Mouse (Mus musculus): ENCODE results near the gene Cdh23. TPM values are rescaled to one million over a fixed set of nuclear protein-coding genes. Genes with fewer than 3 reads are reported as not detected.
"Not testable (repeated sequence)": the region's sequence is repeated elsewhere in the genome, so short reads cannot be mapped to it uniquely, and the experiment has no call there.

The Cdh23 gene
- 6.3 and 6.8 TPM in 2 replicates for polyA plus RNA-seq (2014; fragmentation: Nextera tagmentation; extraction: Ambion mirVana)

- Histone ChIP-seq H3K9ac (no peak within 1 kb of the TSS), H3K4me3 (replicated peaks; ENCODE audit: low read length) (no peak within 1 kb of the TSS), H3K36me3 (replicated peaks; ENCODE audit: control insufficient read depth, insufficient read depth) (no peaks in the 10 kb centered on the region), H3K27me3 (ENCODE audit: control insufficient read depth, insufficient read depth, low read length) (no peaks in the 10 kb centered on the region), H3K27ac (no peak within 1 kb of the TSS), H3K4me1 (replicated peaks; ENCODE audit: control insufficient read depth, insufficient read depth, low read length) (0 out of 2 replicates have a peak, but pooled peaks cover 6% of the 10 kb centered on the region), H3K9me3 (ENCODE audit: control insufficient read depth, low read length) (no peaks in the 10 kb centered on the region), H3K4me2 (replicated peaks) (no peak within 1 kb of the TSS)
- 95% methylated on average over 6 of the region's 6 CpGs for WGBS
- ATAC-seq (ENCODE audit: low FRiP score): no peak
- no peak for DNase-seq (ENCODE audit: low spot score)
These were observed at the start of gene Cdh23 for GRCm38 (mm10) chr10:60696390-60696789. TSS of gene Cdh23 (minus strand) at chr10:60696490.

GRCm38 (mm10) chr10:60744543-60745290 is 48.4 kb upstream of the Cdh23 start:
- DNase-seq (ENCODE audit: low spot score): no peak
- Histone ChIP-seq H3K9me3 (ENCODE audit: control insufficient read depth, low read length) (no peaks in the 10 kb centered on the region), H3K4me2 (replicated peaks) (no peak overlapping the region), H3K36me3 (replicated peaks; ENCODE audit: control insufficient read depth, insufficient read depth) (peaks cover 5% of the 10 kb centered on the region; the same call in 1 of the 2 replicates), H3K4me1 (replicated peaks; ENCODE audit: control insufficient read depth, insufficient read depth, low read length) (peaks cover 26% of the 10 kb centered on the region), H3K4me3 (replicated peaks; ENCODE audit: low read length) (no peak overlapping the region), H3K27ac (no peak overlapping the region), H3K9ac (no peak overlapping the region), H3K27me3 (ENCODE audit: control insufficient read depth, insufficient read depth, low read length) (no peaks in the 10 kb centered on the region)
- ATAC-seq (ENCODE audit: low FRiP score): no peak
- 93% methylated on average over 14 of the region's 14 CpGs for WGBS

GRCm38 (mm10) chr10:60743681-60744080 is 47.4 kb upstream of the Cdh23 start:
- H3K4me1 ChIP-seq (replicated peaks; ENCODE audit: control insufficient read depth, insufficient read depth, low read length): peaks cover 22% of the 10 kb centered on the region
- ATAC-seq (ENCODE audit: low FRiP score) (no peak), DNase-seq (ENCODE audit: low spot score) (no peak)
- no peaks in the 10 kb centered on the region for H3K9me3 ChIP-seq (ENCODE audit: control insufficient read depth, low read length)
- H3K4me2 ChIP-seq (replicated peaks): no peak overlapping the region
- H3K27ac ChIP-seq: no peak overlapping the region
- no peak overlapping the region for H3K4me3 ChIP-seq (replicated peaks; ENCODE audit: low read length)
- no peaks in the 10 kb centered on the region for H3K27me3 ChIP-seq (ENCODE audit: control insufficient read depth, insufficient read depth, low read length)
- peaks cover 5% of the 10 kb centered on the region; the same call in 1 of the 2 replicates for H3K36me3 ChIP-seq (replicated peaks; ENCODE audit: control insufficient read depth, insufficient read depth)
- H3K9ac ChIP-seq: no peak overlapping the region
- 52% methylated on average over 9 of the region's 9 CpGs for WGBS

GRCm38 (mm10) chr10:60742942-60743341 is 46.7 kb upstream of the Cdh23 start:
- WGBS: 78% methylated on average over 6 of the region's 6 CpGs
- peaks cover 16% of the 10 kb centered on the region for H3K4me1 ChIP-seq (replicated peaks; ENCODE audit: control insufficient read depth, insufficient read depth, low read length)
- H3K9ac ChIP-seq: no peak overlapping the region
- no peaks in the 10 kb centered on the region for H3K27me3 ChIP-seq (ENCODE audit: control insufficient read depth, insufficient read depth, low read length)
- no peak for ATAC-seq (ENCODE audit: low FRiP score)
- H3K4me3 ChIP-seq (replicated peaks; ENCODE audit: low read length): no peak overlapping the region
- H3K9me3 ChIP-seq (ENCODE audit: control insufficient read depth, low read length): no peaks in the 10 kb centered on the region
- DNase-seq (ENCODE audit: low spot score): no peak
- H3K27ac ChIP-seq: no peak overlapping the region
- H3K4me2 ChIP-seq (replicated peaks): no peak overlapping the region
- peaks cover 5% of the 10 kb centered on the region; the same call in 1 of the 2 replicates for H3K36me3 ChIP-seq (replicated peaks; ENCODE audit: control insufficient read depth, insufficient read depth)

GRCm38 (mm10) chr10:60742296-60742695 is 46.0 kb upstream of the Cdh23 start:
- H3K4me2 ChIP-seq (replicated peaks); H3K9me3 ChIP-seq (ENCODE audit: control insufficient read depth, low read length); H3K36me3 ChIP-seq (replicated peaks; ENCODE audit: control insufficient read depth, insufficient read depth); H3K27me3 ChIP-seq (ENCODE audit: control insufficient read depth, insufficient read depth, low read length); H3K9ac ChIP-seq; H3K4me1 ChIP-seq (replicated peaks; ENCODE audit: control insufficient read depth, insufficient read depth, low read length); DNase-seq (ENCODE audit: low spot score); ATAC-seq (ENCODE audit: low FRiP score); H3K27ac ChIP-seq; H3K4me3 ChIP-seq (replicated peaks; ENCODE audit: low read length): not testable (repeated sequence)
- WGBS: 65% methylated on average over 1 of the region's 1 CpGs

GRCm38 (mm10) chr10:60741435-60741834 is 45.1 kb upstream of the Cdh23 start:
- no peak overlapping the region for H3K4me3 ChIP-seq (replicated peaks; ENCODE audit: low read length)
- no peak overlapping the region for H3K4me2 ChIP-seq (replicated peaks)
- H3K9me3 ChIP-seq (ENCODE audit: control insufficient read depth, low read length): no peaks in the 10 kb centered on the region
- peaks cover 1% of the 10 kb centered on the region; the same call in 1 of the 2 replicates for H3K4me1 ChIP-seq (replicated peaks; ENCODE audit: control insufficient read depth, insufficient read depth, low read length)
- H3K27me3 ChIP-seq (ENCODE audit: control insufficient read depth, insufficient read depth, low read length): no peaks in the 10 kb centered on the region
- ATAC-seq (ENCODE audit: low FRiP score) (no peak), DNase-seq (ENCODE audit: low spot score) (no peak)
- H3K36me3 ChIP-seq (replicated peaks; ENCODE audit: control insufficient read depth, insufficient read depth): no peaks in the 10 kb centered on the region
- H3K9ac ChIP-seq: no peak overlapping the region
- H3K27ac ChIP-seq: no peak overlapping the region
- 79% methylated on average over 7 of the region's 7 CpGs for WGBS

- WGBS: 92% methylated on average over 4 of the region's 4 CpGs
- Histone ChIP-seq H3K9me3 (ENCODE audit: control insufficient read depth, low read length) (no peaks in the 10 kb centered on the region), H3K4me2 (replicated peaks) (no peak overlapping the region), H3K4me3 (replicated peaks; ENCODE audit: low read length) (no peak overlapping the region), H3K27ac (no peak overlapping the region), H3K4me1 (replicated peaks; ENCODE audit: control insufficient read depth, insufficient read depth, low read length) (no peaks in the 10 kb centered on the region), H3K27me3 (ENCODE audit: control insufficient read depth, insufficient read depth, low read length) (no peaks in the 10 kb centered on the region), H3K9ac (no peak overlapping the region), H3K36me3 (replicated peaks; ENCODE audit: control insufficient read depth, insufficient read depth) (no peaks in the 10 kb centered on the region)
- DNase-seq (ENCODE audit: low spot score) (no peak), ATAC-seq (ENCODE audit: low FRiP score) (no peak)
These were observed 43.5 kb upstream of the Cdh23 start for GRCm38 (mm10) chr10:60739619-60740363.

- Histone ChIP-seq H3K9me3 (ENCODE audit: control insufficient read depth, low read length) (no peaks in the 10 kb centered on the region), H3K27me3 (ENCODE audit: control insufficient read depth, insufficient read depth, low read length) (no peaks in the 10 kb centered on the region), H3K36me3 (replicated peaks; ENCODE audit: control insufficient read depth, insufficient read depth) (no peaks in the 10 kb centered on the region), H3K9ac (no peak overlapping the region), H3K4me2 (replicated peaks) (no peak overlapping the region), H3K4me3 (replicated peaks; ENCODE audit: low read length) (no peak overlapping the region), H3K4me1 (replicated peaks; ENCODE audit: control insufficient read depth, insufficient read depth, low read length) (no peaks in the 10 kb centered on the region), H3K27ac (no peak overlapping the region)
- DNase-seq (ENCODE audit: low spot score): no peak
- no peak for ATAC-seq (ENCODE audit: low FRiP score)
- 82% methylated on average over 7 of the region's 9 CpGs for WGBS
These were observed 41.8 kb upstream of the Cdh23 start for GRCm38 (mm10) chr10:60737886-60738640.

GRCm38 (mm10) chr10:60737169-60737728 is 41.0 kb upstream of the Cdh23 start:
- Histone ChIP-seq H3K4me2 (replicated peaks) (no peak overlapping the region), H3K36me3 (replicated peaks; ENCODE audit: control insufficient read depth, insufficient read depth) (no peaks in the 10 kb centered on the region), H3K4me3 (replicated peaks; ENCODE audit: low read length) (no peak overlapping the region), H3K27ac (no peak overlapping the region), H3K27me3 (ENCODE audit: control insufficient read depth, insufficient read depth, low read length) (no peaks in the 10 kb centered on the region), H3K9me3 (ENCODE audit: control insufficient read depth, low read length) (no peaks in the 10 kb centered on the region), H3K4me1 (replicated peaks; ENCODE audit: control insufficient read depth, insufficient read depth, low read length) (peaks cover 5% of the 10 kb centered on the region), H3K9ac (no peak overlapping the region)
- ATAC-seq (ENCODE audit: low FRiP score) (no peak), DNase-seq (ENCODE audit: low spot score) (no peak)
- WGBS: 67% methylated on average over 11 of the region's 11 CpGs

Data from hindbrain, embryonic 14.5 days (tissue).